Mouse (Mus musculus) hindbrain, postnatal 0 days (tissue): ENCODE data around the gene Prf1. TPM values are rescaled to one million over a fixed set of nuclear protein-coding genes. Genes with fewer than 3 reads are reported as not detected.

Experiments
- ATAC-seq: fragments of 200-750 bp; cut with Nextera tagmentation; 2 replicates; pipeline ENCODE4 v1.8.0; 2017; ENCODE audit warnings: mild to moderate bottlenecking, moderate TSS enrichment, moderate library complexity
- DNase-seq: peaks from one replicate; pipeline ENCODE4 v3.0.0-alpha.2; 2015; ENCODE audit warnings: low spot score
- H3K27ac ChIP-seq: fragments of 300-500 bp; sonication (generic); 2 replicates; pipeline ENCODE4 v1.5.1; 2014; ENCODE audit warnings: mild to moderate bottlenecking
- H3K27me3 ChIP-seq: fragments of 300-500 bp; sonication (generic); 2 replicates; pipeline ENCODE4 v1.6.1; 2014; ENCODE audit warnings: low read length, mixed read lengths; ENCODE audit not compliant: insufficient read depth
- H3K36me3 ChIP-seq: fragments of 300-500 bp; sonication (generic); 2 replicates; pipeline ENCODE4 v1.6.1; 2014; ENCODE audit warnings: low read length, mixed read lengths; ENCODE audit not compliant: insufficient read depth
- H3K4me1 ChIP-seq: fragments of 300-500 bp; sonication (generic); 2 replicates; pipeline ENCODE4 v1.6.1; 2014; ENCODE audit warnings: antibody characterized with exemption, low read length, mixed read lengths; ENCODE audit not compliant: insufficient read depth
- H3K4me2 ChIP-seq: fragments of 300-500 bp; sonication (generic); 2 replicates; pipeline ENCODE4 v1.6.1; 2014; ENCODE audit warnings: low read depth, mild to moderate bottlenecking, low read length, moderate library complexity, mixed read lengths
- H3K4me3 ChIP-seq: fragments of 300-500 bp; sonication (generic); 2 replicates; pipeline ENCODE4 v1.5.1; 2014; ENCODE audit warnings: low read length
- H3K9ac ChIP-seq: fragments of 300-500 bp; sonication (generic); replicated peaks from 2 replicates; pipeline ENCODE4 v1.6.1; 2014; ENCODE audit warnings: mild to moderate bottlenecking, low read length, moderate library complexity, mixed read lengths
- H3K9me3 ChIP-seq: fragments of 300-500 bp; sonication (generic); 2 replicates; pipeline ENCODE4 v1.6.1; 2016; ENCODE audit warnings: low read length, mixed read lengths
- CTCF ChIP-seq: IDR thresholded peaks from 2 replicates; pipeline ENCODE4 v1.5.1; 2016; ENCODE audit warnings: antibody characterized with exemption, control low read depth, low read depth
- WGBS: fragments of 180-500 bp; shearing (Covaris S2); extraction: QIAGEN DNeasy Blood & Tissue Kit; methylation state at CpG from one replicate; pipeline ENCODE4 v1.1.7; 2014; 5-methylcytosine and 5-hydroxymethylcytosine counted together
- polyA plus RNA-seq: library from polyadenylated mRNA; unstranded; fragments of >200 nt; fragmentation: Nextera tagmentation; extraction: Ambion mirVana; gene quantifications from 2 replicates; pipeline ENCODE4 v1.2.1, GENCODE M21; 2015
- total RNA-seq: library from RNA; depleted of rRNA; stranded (reverse); fragments of >200 nt; gene quantifications from 2 replicates; pipeline ENCODE4 v1.2.3, GENCODE M21; 2014

The Prf1 gene
- total and polyA plus RNA-seq, 2 experiments from 2014 or later = not detected

DNA sequence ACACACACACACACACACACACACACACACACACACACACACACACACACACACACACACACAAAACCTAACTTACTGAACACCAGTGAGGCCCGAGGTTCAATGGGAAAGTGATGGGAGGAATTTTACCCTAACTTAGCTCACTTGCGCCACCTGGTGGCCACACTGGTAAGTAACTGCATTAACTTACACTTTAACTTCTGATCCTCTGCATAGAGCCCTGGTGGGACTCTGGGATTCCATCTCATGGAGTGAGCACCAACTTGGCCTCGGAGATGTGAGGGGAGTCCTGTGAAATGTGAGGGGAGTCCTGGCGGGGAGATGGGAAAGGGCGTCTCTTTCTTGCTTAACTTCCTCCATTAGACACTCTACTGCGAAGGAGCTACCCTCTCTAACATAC lies 38.5 kb downstream of the Prf1 start:
- Histone ChIP-seq H3K9ac (no peak overlapping the region), H3K4me3 (no peak overlapping the region), H3K9me3 (no peaks in the 10 kb centered on the region), H3K27me3 (no peaks in the 10 kb centered on the region), H3K4me1 (no peaks in the 10 kb centered on the region), H3K27ac (no peak overlapping the region), H3K36me3 (no peaks in the 10 kb centered on the region; the same call in 1 of the 2 replicates), H3K4me2 (no peak overlapping the region)
- TF ChIP-seq CTCF = peak; percentile 91
- WGBS = 19% methylated on average over 6 of the region's 6 CpGs
- DNase-seq = peak; percentile 94
- ATAC-seq = peak; percentile 61

DNA sequence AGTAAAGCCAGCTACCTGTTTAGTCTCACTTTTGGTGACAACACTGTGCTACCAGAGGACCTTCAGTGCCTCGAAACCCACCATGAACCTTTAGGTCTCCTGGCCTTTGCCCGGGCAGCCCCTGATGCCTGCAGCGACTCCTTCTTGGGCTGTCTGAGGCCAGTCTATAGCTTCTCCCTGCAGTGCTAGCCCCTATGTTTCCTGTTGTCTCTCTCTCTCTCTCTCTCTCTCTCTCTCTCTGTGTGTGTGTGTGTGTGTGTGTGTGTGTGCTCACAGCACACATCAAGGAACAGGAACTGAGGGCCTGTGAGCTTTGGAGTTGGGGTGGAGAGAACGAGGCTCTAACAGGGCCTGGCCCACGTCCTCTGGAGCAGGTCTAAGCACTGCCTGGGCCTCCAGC lies 39.0 kb downstream of the Prf1 start:
- ATAC-seq (no peak), DNase-seq (no peak)
- no peak overlapping the region for H3K27ac ChIP-seq
- no peaks in the 10 kb centered on the region for H3K27me3 ChIP-seq
- 81% methylated on average over 5 of the region's 5 CpGs for WGBS
- H3K4me3 ChIP-seq = no peak overlapping the region
- H3K4me2 ChIP-seq = no peak overlapping the region
- no peaks in the 10 kb centered on the region; the same call in 1 of the 2 replicates for H3K36me3 ChIP-seq
- no peak overlapping the region for H3K9ac ChIP-seq
- no peaks in the 10 kb centered on the region for H3K4me1 ChIP-seq
- H3K9me3 ChIP-seq = no peaks in the 10 kb centered on the region
- no peak for TF ChIP-seq CTCF

DNA sequence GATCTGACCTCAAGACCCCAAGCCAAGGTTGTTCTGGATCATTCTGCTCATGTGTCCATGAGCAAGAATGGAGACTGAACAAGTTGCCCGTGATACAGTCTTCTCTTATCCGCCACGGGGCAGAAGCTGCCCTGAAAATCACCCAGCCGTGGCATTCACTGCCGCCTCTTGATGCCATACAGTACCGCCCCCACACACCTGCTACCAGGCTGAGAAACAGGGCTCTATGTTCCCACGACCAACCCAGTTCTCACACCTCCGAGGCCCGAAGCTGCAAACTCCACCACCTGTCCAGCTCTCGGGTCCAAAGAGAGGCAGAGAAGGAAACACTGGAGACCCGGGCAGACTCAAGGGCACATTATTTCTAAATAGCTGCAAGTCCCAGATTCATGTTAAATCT lies 40.0 kb downstream of the Prf1 start:
- no peaks in the 10 kb centered on the region; the same call in 1 of the 2 replicates for H3K36me3 ChIP-seq
- H3K27me3 ChIP-seq = no peaks in the 10 kb centered on the region
- H3K4me2 ChIP-seq = no peak overlapping the region
- no peak for TF ChIP-seq CTCF
- no peak overlapping the region for H3K4me3 ChIP-seq
- WGBS = 89% methylated on average over 11 of the region's 11 CpGs
- H3K4me1 ChIP-seq = no peaks in the 10 kb centered on the region
- no peak overlapping the region for H3K27ac ChIP-seq
- H3K9ac ChIP-seq = no peak overlapping the region
- DNase-seq (no peak), ATAC-seq (no peak)
- no peaks in the 10 kb centered on the region for H3K9me3 ChIP-seq

- 91% methylated on average over 9 of the region's 9 CpGs for WGBS
- Histone ChIP-seq H3K4me2 (no peak overlapping the region), H3K4me3 (no peak overlapping the region), H3K27me3 (no peaks in the 10 kb centered on the region), H3K36me3 (no peaks in the 10 kb centered on the region; the same call in 1 of the 2 replicates), H3K9me3 (no peaks in the 10 kb centered on the region), H3K9ac (no peak overlapping the region), H3K4me1 (no peaks in the 10 kb centered on the region), H3K27ac (no peak overlapping the region)
- ATAC-seq (no peak), DNase-seq (no peak)
- TF ChIP-seq CTCF = peak; percentile 37; the same call in 1 of the 2 replicates
Measured at GRCm38 (mm10) chr10:61339216-61339615, 41.6 kb downstream of the Prf1 start.

DNA sequence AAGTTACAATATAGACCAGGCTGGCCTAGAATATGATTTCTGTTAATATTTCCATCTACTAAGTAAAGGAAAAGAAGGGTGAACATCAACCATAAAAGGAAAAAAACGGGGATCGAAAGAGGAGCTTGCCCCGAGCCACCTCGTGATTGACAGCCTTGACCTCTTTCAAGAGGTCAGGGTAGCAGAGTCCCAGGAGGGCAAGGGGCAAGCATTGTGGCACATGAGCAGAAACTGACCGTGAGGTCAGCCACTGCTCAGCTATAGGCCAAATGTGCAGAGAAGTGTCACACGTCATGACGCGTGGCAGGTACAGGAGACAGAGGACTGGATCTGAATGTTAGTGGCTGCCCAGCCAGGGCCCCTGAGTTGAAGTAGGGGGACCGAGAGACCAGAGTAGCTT lies 42.6 kb downstream of the Prf1 start:
- no peak for DNase-seq
- Histone ChIP-seq H3K9me3 (no peaks in the 10 kb centered on the region), H3K4me3 (no peak overlapping the region), H3K27me3 (no peaks in the 10 kb centered on the region), H3K4me1 (0 out of 2 replicates have a peak, but pooled peaks cover 3% of the 10 kb centered on the region), H3K27ac (no peak overlapping the region), H3K9ac (no peak overlapping the region), H3K36me3 (no peaks in the 10 kb centered on the region; the same call in 1 of the 2 replicates), H3K4me2 (no peak overlapping the region)
- WGBS = 68% methylated on average over 9 of the region's 9 CpGs
- ATAC-seq = no peak
- no peak for TF ChIP-seq CTCF

- no peaks in the 10 kb centered on the region for H3K9me3 ChIP-seq
- ATAC-seq (0 out of 2 replicates have a peak, but pooled peaks have one; percentile 14), DNase-seq (no peak)
- TF ChIP-seq CTCF = no peak
- no peaks in the 10 kb centered on the region for H3K27me3 ChIP-seq
- H3K36me3 ChIP-seq = no peaks in the 10 kb centered on the region; the same call in 1 of the 2 replicates
- 0 out of 2 replicates have a peak, but pooled peaks cover 4% of the 10 kb centered on the region for H3K4me1 ChIP-seq
- WGBS = 84% methylated on average over 5 of the region's 5 CpGs
- H3K9ac ChIP-seq = no peak overlapping the region
- no peak overlapping the region for H3K4me2 ChIP-seq
- H3K27ac ChIP-seq = no peak overlapping the region
- no peak overlapping the region for H3K4me3 ChIP-seq
Measured at GRCm38 (mm10) chr10:61341045-61341444, 43.4 kb downstream of the Prf1 start.

GRCm38 (mm10) chr10:61341557-61341956 lies 43.9 kb downstream of the Prf1 start:
- Histone ChIP-seq H3K27me3 (no peaks in the 10 kb centered on the region), H3K9ac (no peak overlapping the region), H3K4me2 (no peak overlapping the region), H3K36me3 (no peaks in the 10 kb centered on the region; the same call in 1 of the 2 replicates), H3K4me1 (0 out of 2 replicates have a peak, but pooled peaks cover 4% of the 10 kb centered on the region), H3K27ac (no peak overlapping the region), H3K9me3 (no peaks in the 10 kb centered on the region), H3K4me3 (no peak overlapping the region)
- DNase-seq = peak; percentile 82
- peak; percentile 99 for TF ChIP-seq CTCF
- ATAC-seq = peak; percentile 71
- 54% methylated on average over 6 of the region's 6 CpGs for WGBS
